Mouse (Mus musculus) embryonic facial prominence, embryonic 15.5 days (tissue): ENCODE measurements at regions not wholly inside any gene's neighbourhood (a gene's known extent, or its start where the extent isn't known, plus 50 kb on each side); places are given as distances from the start of the nearest gene placed in this dataset.

Experiments used
- ATAC-seq: fragments of 200-750 bp; cut with Nextera tagmentation; 2 replicates; pipeline ENCODE4 v1.8.0; 2017; ENCODE audit warnings: low read depth, moderate TSS enrichment; ENCODE audit not compliant: insufficient number of reproducible peaks, low FRiP score, low TSS enrichment
- H3K27ac ChIP-seq: fragments of 300-500 bp; sonication (generic); replicated peaks from 2 replicates; pipeline ENCODE4 v1.5.1; 2015; ENCODE audit warnings: mild to moderate bottlenecking, inconsistent platforms
- H3K27me3 ChIP-seq: fragments of 300-500 bp; sonication (generic); 2 replicates; pipeline ENCODE4 v1.6.1; 2015; ENCODE audit warnings: inconsistent platforms
- H3K36me3 ChIP-seq: fragments of 300-500 bp; sonication (generic); 2 replicates; pipeline ENCODE4 v1.6.1; 2015; ENCODE audit warnings: mild to moderate bottlenecking, inconsistent platforms
- H3K4me1 ChIP-seq: fragments of 300-500 bp; sonication (generic); 2 replicates; pipeline ENCODE4 v1.6.1; 2015; ENCODE audit warnings: inconsistent platforms
- H3K4me2 ChIP-seq: fragments of 300-500 bp; sonication (generic); replicated peaks from 2 replicates; pipeline ENCODE4 v1.6.1; 2015; ENCODE audit warnings: mild to moderate bottlenecking, inconsistent platforms
- H3K4me3 ChIP-seq: fragments of 300-500 bp; sonication (generic); replicated peaks from 2 replicates; pipeline ENCODE4 v1.5.1; 2015; ENCODE audit warnings: mild to moderate bottlenecking, inconsistent platforms
- H3K9ac ChIP-seq: fragments of 300-500 bp; sonication (generic); 2 replicates; pipeline ENCODE4 v1.6.1; 2015; ENCODE audit warnings: inconsistent platforms
- H3K9me3 ChIP-seq: fragments of 300-500 bp; sonication (generic); replicated peaks from 2 replicates; pipeline ENCODE4 v1.6.1; 2016; ENCODE audit warnings: inconsistent platforms
- WGBS: fragments of 180-500 bp; shearing (Covaris S2); methylation state at CpG from one replicate; pipeline ENCODE4 v1.1.7; 2015; 5-methylcytosine and 5-hydroxymethylcytosine counted together

DNA sequence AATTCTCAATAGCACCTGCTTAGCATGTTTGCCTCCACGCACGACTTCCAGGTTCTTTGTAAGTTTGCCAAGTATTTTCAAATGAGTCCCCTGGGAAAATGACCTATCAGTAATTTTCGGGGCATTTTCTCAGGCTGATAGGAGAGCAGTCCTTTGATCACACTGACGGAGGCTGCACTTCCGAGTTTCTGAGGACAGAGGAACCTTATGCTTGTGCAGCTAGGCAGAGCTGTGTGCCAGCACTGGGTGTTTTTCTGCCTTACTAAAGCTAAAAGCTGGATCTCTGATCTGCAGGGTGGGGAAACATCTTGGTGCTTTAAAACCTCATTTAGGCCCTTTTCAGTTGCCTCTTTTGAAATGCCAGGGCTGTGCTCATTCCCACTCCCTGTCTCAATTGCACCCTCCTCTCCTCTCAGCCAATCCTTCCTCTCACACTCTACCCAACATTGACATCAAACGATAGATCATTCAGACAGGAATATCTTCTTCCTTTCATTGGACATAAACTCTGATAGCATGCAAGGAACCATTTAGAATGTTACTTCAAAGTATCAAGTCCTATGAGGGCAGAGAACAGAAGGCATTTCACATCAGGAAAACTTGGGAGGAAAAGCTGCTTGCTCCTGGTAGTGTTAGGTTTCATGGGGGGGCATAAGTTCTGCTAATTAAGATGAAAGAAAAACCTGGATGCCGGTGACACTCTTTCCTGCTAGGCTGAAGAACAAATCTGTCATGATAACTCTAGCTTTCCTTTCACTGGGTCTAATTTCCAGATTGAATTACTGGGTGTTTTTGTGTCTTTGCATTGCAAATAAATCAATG, 95.3 kb downstream of the Lurap1l start:
- Histone ChIP-seq H3K4me1 (0 out of 2 replicates have a peak, but pooled peaks cover 4% of the 10 kb centered on the region), H3K9me3 (0 out of 2 replicates have a peak, but pooled peaks cover 3% of the 10 kb centered on the region), H3K36me3 (no peaks in the 10 kb centered on the region), H3K4me2 (no peak overlapping the region), H3K9ac (no peak overlapping the region), H3K27ac (no peak overlapping the region), H3K27me3 (no peaks in the 10 kb centered on the region), H3K4me3 (no peak overlapping the region)
- 23% methylated on average over 7 of the region's 7 CpGs for WGBS
- ATAC-seq, result no peak

GRCm38 (mm10) chr4:81006546-81006945, 96.1 kb downstream of the Lurap1l start:
- Histone ChIP-seq H3K27me3 (no peaks in the 10 kb centered on the region), H3K4me3 (no peak overlapping the region), H3K9me3 (no peaks in the 10 kb centered on the region), H3K36me3 (no peaks in the 10 kb centered on the region), H3K9ac (no peak overlapping the region), H3K4me1 (0 out of 2 replicates have a peak, but pooled peaks cover 4% of the 10 kb centered on the region), H3K4me2 (no peak overlapping the region), H3K27ac (no peak overlapping the region)
- 68% methylated on average over 1 of the region's 1 CpGs for WGBS
- no peak for ATAC-seq

DNA sequence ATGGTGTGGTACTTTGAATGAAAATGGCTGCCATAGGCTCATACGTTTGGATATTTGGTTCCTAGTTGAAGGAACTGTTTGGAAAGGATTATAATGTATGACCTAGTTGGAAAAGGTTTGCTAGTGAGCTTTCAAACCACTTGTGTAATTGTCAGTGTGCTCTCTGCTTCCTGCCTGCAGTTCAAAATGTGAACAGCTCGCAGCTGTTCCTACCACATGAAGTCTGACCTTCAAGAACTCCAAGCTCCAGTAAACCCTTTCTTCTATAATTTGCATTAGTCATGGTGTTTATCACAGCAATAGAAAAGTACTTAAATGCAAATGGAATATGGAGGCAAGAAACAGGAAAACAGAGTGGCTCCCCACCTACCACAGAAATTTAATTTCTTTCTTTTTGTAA, 111.4 kb downstream of the Lurap1l start:
- H3K9ac ChIP-seq, result no peak overlapping the region
- no peaks in the 10 kb centered on the region for H3K9me3 ChIP-seq
- no peaks in the 10 kb centered on the region for H3K4me1 ChIP-seq
- H3K4me3 ChIP-seq, result no peak overlapping the region
- no peak overlapping the region for H3K27ac ChIP-seq
- no peaks in the 10 kb centered on the region for H3K27me3 ChIP-seq
- 71% methylated on average over 2 of the region's 2 CpGs for WGBS
- no peaks in the 10 kb centered on the region for H3K36me3 ChIP-seq
- ATAC-seq, result no peak
- H3K4me2 ChIP-seq, result no peak overlapping the region

GRCm38 (mm10) chr4:81023436-81023983, 113.1 kb downstream of the Lurap1l start:
- no peaks in the 10 kb centered on the region for H3K36me3 ChIP-seq
- H3K27me3 ChIP-seq, result no peaks in the 10 kb centered on the region
- no peak overlapping the region for H3K4me2 ChIP-seq
- H3K4me1 ChIP-seq, result no peaks in the 10 kb centered on the region
- H3K27ac ChIP-seq, result no peak overlapping the region
- no peak overlapping the region for H3K9ac ChIP-seq
- no peak overlapping the region for H3K4me3 ChIP-seq
- 38% methylated on average over 14 of the region's 14 CpGs for WGBS
- H3K9me3 ChIP-seq, result no peaks in the 10 kb centered on the region
- ATAC-seq, result peak; percentile 19; the same call in 1 of the 2 replicates

DNA sequence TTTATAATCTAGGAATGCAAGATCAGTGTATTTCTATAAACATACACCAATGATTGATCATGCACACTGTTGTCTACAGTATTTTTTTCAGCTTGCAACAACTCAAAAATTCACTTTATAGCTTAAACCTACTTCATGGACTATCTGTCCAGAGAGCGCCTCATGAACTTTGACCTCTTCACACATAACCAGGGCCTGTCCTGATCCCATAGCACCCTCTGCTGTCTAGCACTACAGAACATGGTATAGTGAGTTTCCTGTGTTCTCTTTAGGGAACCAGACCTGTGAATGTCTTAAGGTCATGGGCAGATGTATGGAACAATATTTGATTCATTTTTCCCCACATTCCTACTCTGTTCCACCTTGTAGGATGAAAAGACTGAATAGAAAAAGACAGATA, 117.1 kb downstream of the Lurap1l start:
- Histone ChIP-seq H3K4me2 (no peak overlapping the region), H3K36me3 (no peaks in the 10 kb centered on the region), H3K27ac (no peak overlapping the region), H3K9ac (no peak overlapping the region), H3K4me3 (no peak overlapping the region), H3K4me1 (no peaks in the 10 kb centered on the region), H3K27me3 (no peaks in the 10 kb centered on the region), H3K9me3 (no peaks in the 10 kb centered on the region)
- 89% methylated on average over 1 of the region's 1 CpGs for WGBS
- no peak for ATAC-seq

- WGBS, result 46% methylated on average over 3 of the region's 3 CpGs
- Histone ChIP-seq H3K9me3 (no peaks in the 10 kb centered on the region), H3K9ac (no peak overlapping the region), H3K36me3 (no peaks in the 10 kb centered on the region), H3K4me1 (no peaks in the 10 kb centered on the region), H3K27me3 (no peaks in the 10 kb centered on the region), H3K4me3 (no peak overlapping the region), H3K4me2 (no peak overlapping the region), H3K27ac (no peak overlapping the region)
- ATAC-seq, result no peak
Measured at GRCm38 (mm10) chr4:81030671-81031070, 120.2 kb downstream of the Lurap1l start.

DNA sequence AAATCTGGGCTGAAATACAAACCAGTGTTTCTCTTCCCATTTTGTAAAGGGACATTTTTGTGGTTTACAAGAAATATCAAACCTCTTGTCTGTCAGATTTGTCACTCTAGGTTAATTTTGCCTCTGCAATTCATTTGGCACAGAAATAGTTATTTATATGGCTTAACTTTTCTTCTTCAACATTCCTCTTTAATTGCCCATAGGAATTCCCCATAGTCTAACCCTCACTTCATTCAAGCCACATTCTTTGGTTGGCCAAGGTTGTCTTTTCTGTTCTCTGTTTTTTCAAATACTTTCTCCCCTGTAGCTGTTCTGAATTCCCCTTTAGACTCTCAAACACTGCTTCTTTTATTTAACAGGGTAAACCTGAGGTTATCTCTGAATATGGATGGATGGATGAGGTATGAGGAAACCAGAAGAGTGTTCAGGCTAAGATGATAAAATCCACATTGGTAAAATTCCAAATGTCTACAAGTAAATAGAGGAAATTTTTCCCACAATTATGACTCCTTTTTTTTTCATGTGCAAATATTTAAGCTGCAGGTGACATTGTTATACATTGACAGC, 127.0 kb downstream of the Lurap1l start:
- no peak overlapping the region for H3K9ac ChIP-seq
- H3K4me1 ChIP-seq, result no peaks in the 10 kb centered on the region
- no peaks in the 10 kb centered on the region for H3K27me3 ChIP-seq
- no peak overlapping the region for H3K4me3 ChIP-seq
- no peaks in the 10 kb centered on the region for H3K9me3 ChIP-seq
- ATAC-seq, result no peak
- no peaks in the 10 kb centered on the region for H3K36me3 ChIP-seq
- no peak overlapping the region for H3K27ac ChIP-seq
- H3K4me2 ChIP-seq, result no peak overlapping the region

GRCm38 (mm10) chr4:81058227-81058626, 147.8 kb downstream of the Lurap1l start:
- WGBS, result 95% methylated on average over 1 of the region's 1 CpGs
- Histone ChIP-seq H3K4me3 (no peak overlapping the region), H3K4me2 (no peak overlapping the region), H3K27me3 (no peaks in the 10 kb centered on the region), H3K9me3 (no peaks in the 10 kb centered on the region), H3K9ac (no peak overlapping the region), H3K36me3 (no peaks in the 10 kb centered on the region), H3K27ac (0 out of 2 replicates have a peak overlapping the region, but pooled peaks have one; percentile 63), H3K4me1 (no peaks in the 10 kb centered on the region)
- no peak for ATAC-seq

DNA sequence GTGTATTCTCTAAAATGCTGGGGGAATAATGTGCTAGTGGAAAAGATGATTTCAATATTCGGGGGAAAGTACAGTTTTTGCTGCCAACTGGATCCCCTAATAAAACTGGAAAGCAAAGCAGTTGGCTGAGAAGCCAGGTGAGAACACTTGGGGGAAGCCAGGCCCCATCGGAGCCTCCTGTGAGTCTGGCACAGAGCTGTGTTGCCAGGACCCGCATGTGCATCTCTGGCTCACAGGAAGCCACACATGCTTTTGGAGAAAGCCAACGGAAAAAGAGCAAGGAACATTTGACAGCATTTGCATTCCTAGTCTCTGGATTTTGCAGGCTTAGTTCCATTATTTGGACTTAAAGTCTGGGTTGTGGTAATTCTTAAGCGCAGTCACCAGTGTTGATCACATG, 148.4 kb downstream of the Lurap1l start:
- H3K9ac ChIP-seq, result no peak overlapping the region
- no peaks in the 10 kb centered on the region for H3K4me1 ChIP-seq
- no peak overlapping the region for H3K4me2 ChIP-seq
- 60% methylated on average over 5 of the region's 5 CpGs for WGBS
- H3K27ac ChIP-seq, result peak overlapping the region; percentile 63; the same call in 1 of the 2 replicates
- no peaks in the 10 kb centered on the region for H3K9me3 ChIP-seq
- no peak overlapping the region for H3K4me3 ChIP-seq
- no peaks in the 10 kb centered on the region for H3K36me3 ChIP-seq
- ATAC-seq, result no peak
- H3K27me3 ChIP-seq, result no peaks in the 10 kb centered on the region

DNA sequence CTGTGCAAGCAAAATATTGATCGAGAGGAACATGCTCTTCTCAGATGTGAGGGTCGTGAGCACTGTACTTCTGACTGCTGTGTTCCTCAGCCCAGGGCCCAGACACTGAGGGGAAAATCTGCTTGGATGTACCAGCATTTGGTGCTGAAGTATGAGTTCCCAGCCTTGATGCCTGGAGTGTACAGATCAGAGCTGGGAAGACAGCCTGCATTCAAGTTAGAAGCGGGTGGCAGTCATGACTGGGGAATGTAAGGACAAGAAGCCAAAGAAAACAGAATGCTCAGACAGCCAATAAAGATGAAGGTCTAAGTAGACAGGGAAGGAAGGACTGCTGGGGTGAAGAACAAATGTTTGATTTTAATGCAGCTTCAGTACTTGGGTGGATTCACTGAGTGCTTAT, 148.9 kb downstream of the Lurap1l start:
- WGBS, result 61% methylated on average over 3 of the region's 3 CpGs
- Histone ChIP-seq H3K36me3 (no peaks in the 10 kb centered on the region), H3K4me1 (no peaks in the 10 kb centered on the region), H3K9ac (no peak overlapping the region), H3K4me2 (no peak overlapping the region), H3K9me3 (no peaks in the 10 kb centered on the region), H3K27me3 (no peaks in the 10 kb centered on the region), H3K4me3 (no peak overlapping the region), H3K27ac (peak overlapping the region; percentile 63)
- no peak for ATAC-seq

DNA sequence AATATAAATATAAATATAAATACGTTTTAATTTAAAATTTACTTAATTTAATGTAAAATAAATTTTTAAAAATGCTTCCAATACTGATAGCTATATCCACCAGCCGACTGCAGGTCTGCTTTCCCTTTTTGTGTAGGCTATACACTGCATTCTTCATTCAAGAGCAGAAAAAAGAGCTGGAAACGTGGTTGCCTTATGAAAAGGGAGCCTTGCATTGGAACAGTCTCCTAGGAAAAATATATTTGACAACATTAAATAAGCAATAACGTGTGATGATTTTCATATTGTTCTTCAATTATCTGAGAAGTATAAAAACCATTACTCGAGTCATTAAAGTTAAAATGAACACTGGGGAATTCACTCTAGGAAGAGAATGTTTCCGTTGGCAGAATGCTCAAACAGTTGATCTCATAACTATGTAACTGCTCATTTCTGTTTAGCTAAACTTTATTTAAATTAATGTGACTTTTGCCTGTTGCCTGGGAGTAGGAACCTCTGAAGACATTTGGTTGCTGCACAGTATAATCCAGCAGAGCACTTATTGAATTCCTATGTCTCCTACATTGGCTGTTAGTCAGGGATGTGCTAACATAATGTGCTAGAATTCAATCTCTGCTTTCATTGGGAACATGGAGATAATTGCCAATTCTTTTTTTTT, 172.0 kb downstream of the Lurap1l start:
- Histone ChIP-seq H3K9ac (no peak overlapping the region), H3K27ac (no peak overlapping the region), H3K4me1 (no peaks in the 10 kb centered on the region), H3K27me3 (no peaks in the 10 kb centered on the region), H3K4me3 (no peak overlapping the region), H3K36me3 (no peaks in the 10 kb centered on the region), H3K9me3 (no peaks in the 10 kb centered on the region), H3K4me2 (no peak overlapping the region)
- no peak for ATAC-seq
- 63% methylated on average over 6 of the region's 6 CpGs for WGBS
